In the genomic region with DNA sequence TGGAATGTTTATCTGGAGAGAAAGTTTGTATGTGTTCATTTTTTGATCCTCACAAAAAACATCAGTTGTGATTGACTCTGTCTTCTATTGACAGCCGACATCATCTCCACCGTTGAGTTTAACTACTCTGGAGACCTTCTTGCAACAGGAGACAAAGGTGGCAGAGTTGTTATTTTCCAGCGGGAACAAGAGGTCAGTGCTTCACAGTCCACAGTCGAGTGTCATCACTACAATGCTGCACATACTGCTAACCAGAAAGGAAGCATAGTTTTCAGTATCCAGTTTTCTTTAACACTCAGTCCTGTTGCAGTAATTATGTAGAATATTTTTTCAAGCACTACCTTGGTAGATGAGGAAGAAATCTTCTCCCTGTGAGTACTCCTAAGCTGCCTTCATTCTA, we compare ENCODE assay signal across 29 mouse cellular contexts.
"Had no signal": no experiment of that assay in that cellular context is flagged by ENCODE, and none has a peak within 500 bp of the region (broad histone marks: within the 10 kb centered on the region; RNA-seq: fewer than 3 reads in every experiment).

No protein-coding gene starts in this region.

- DNase-seq: left cerebral cortex, postnatal 4 days; liver, embryonic 13.5 days; lung, adult 18-20 months; lung, adult 2 months; lung, embryonic 14.5 days; lung, postnatal 10 days; lung, postnatal 14 days; lung, postnatal 36 days; lung, postnatal 4 days; midbrain, embryonic 14.5 days had no signal

- H3K4me1 ChIP-seq: lung, embryonic 15.5 days; midbrain, embryonic 10.5 days; midbrain, embryonic 12.5 days; neural tube, embryonic 12.5 days had no signal

- H3K27ac ChIP-seq: left cerebral cortex, adult 2 months; limb, embryonic 10.5 days; limb, embryonic 12.5 days; limb, embryonic 13.5 days; limb, embryonic 15.5 days; liver, embryonic 13.5 days; liver, embryonic 14.5 days; liver, embryonic 15.5 days; lung, embryonic 15.5 days; macrophage; midbrain, embryonic 10.5 days; midbrain, embryonic 12.5 days; midbrain, embryonic 15.5 days; neural tube, embryonic 12.5 days; neural tube, embryonic 13.5 days had no signal

- H3K9me3 ChIP-seq: limb, embryonic 10.5 days; limb, embryonic 12.5 days; limb, embryonic 13.5 days; limb, embryonic 15.5 days; liver, embryonic 13.5 days; liver, embryonic 15.5 days; lung, embryonic 15.5 days; megakaryocyte, embryonic 14.5 days; midbrain, embryonic 10.5 days; midbrain, embryonic 12.5 days; midbrain, embryonic 15.5 days; neural tube, embryonic 12.5 days; neural tube, embryonic 13.5 days had no signal

- H3K27me3 ChIP-seq: limb, embryonic 12.5 days; limb, embryonic 13.5 days; limb, embryonic 15.5 days; liver, embryonic 13.5 days; liver, embryonic 15.5 days; lung, embryonic 15.5 days; megakaryocyte, embryonic 14.5 days; midbrain, embryonic 12.5 days; midbrain, embryonic 15.5 days; neural tube, embryonic 12.5 days; neural tube, embryonic 13.5 days had no signal

- H3K4me2 ChIP-seq: limb, embryonic 12.5 days; limb, embryonic 13.5 days; limb, embryonic 15.5 days; liver, embryonic 11.5 days; liver, embryonic 13.5 days; liver, embryonic 15.5 days; lung, embryonic 14.5 days; lung, embryonic 15.5 days; midbrain, embryonic 12.5 days; midbrain, embryonic 15.5 days; neural tube, embryonic 12.5 days; neural tube, embryonic 13.5 days had no signal

- ATAC-seq: lung, postnatal 0 days; midbrain, embryonic 15.5 days; midbrain, embryonic 16.5 days had no signal

- H3K9ac ChIP-seq: limb, embryonic 12.5 days; limb, embryonic 13.5 days; limb, embryonic 15.5 days; liver, embryonic 13.5 days; liver, embryonic 14.5 days; liver, embryonic 15.5 days; lung, embryonic 14.5 days; lung, embryonic 15.5 days; midbrain, embryonic 12.5 days; midbrain, embryonic 15.5 days; neural tube, embryonic 12.5 days; neural tube, embryonic 13.5 days had no signal

- H3K4me3 ChIP-seq: left cerebral cortex, adult 2 months; limb, embryonic 10.5 days; limb, embryonic 12.5 days; limb, embryonic 13.5 days; limb, embryonic 15.5 days; liver, embryonic 13.5 days; liver, embryonic 15.5 days; lung, embryonic 15.5 days; megakaryocyte, embryonic 14.5 days; midbrain, embryonic 10.5 days; midbrain, embryonic 12.5 days; midbrain, embryonic 15.5 days; myocyte; neural tube, embryonic 12.5 days; neural tube, embryonic 13.5 days had no signal
